Mouse (Mus musculus): ENCODE results near the gene Scn8a.

The Scn8a gene

DNA sequence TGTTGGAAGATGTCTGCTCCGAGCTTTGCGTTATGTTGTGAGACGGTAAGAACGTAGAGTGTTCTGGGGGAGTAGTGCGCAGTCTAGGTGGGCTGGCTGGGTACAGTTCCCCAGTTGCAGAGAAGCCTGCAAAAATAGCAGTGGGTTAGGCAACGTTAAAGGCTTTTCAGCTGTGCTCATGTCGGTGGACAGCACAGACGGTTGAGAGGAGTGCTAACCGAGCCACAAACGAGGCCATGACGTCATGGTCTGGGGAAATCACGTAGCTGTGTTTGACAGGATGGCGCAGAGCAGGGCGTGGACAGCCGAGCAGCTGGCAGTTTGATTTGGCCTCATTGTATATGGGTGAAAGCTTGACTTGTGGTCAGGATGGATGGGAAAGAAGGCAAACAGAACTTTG is 9.4 kb downstream of the Scn8a start:
- in situ Hi-C loops (cut with MboI, MseI), result no loop called here

DNA sequence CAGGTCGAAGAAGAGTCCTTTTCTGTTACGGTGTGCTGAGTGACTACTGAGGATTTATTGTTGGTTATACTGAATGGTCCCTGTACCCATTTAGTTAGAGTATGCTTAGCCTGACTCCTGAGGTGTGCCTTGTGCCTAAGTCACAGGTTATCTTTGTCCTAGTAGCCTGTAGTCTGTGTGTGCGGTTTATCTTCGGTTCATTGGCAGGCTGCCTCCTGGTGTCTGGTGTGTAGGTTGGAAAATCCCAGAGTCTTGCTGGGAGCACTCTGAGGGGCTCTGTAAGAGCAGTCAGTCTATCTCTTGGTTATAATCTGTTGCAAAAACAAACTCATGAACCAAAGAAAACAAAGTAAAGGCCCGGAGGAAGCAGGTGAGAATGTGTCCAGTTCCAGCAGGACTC is 11.7 kb downstream of the Scn8a start:
- in situ Hi-C loops (cut with MboI, MseI), result no loop called here

DNA sequence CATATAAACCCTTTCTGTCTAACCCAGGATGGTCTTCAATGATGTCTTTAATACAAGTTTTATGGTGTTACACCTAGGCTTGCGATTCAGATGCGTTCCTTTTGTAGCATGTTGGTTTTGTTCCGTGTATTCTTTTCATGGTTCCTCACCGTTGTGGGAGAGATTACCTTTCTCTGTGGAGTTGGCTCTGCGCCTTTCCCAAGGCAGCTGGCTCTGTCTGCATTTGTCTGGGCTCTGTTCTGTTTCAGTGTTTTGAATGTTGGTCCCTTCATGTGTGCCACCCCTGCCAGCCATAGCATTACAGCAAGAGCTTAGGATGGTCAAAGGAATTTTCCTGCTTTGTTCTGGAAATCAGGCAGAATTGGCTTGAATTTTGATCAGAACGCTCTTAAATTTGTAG is 14.8 kb downstream of the Scn8a start:
- in situ Hi-C loops (cut with MboI, MseI), result no loop called here

DNA sequence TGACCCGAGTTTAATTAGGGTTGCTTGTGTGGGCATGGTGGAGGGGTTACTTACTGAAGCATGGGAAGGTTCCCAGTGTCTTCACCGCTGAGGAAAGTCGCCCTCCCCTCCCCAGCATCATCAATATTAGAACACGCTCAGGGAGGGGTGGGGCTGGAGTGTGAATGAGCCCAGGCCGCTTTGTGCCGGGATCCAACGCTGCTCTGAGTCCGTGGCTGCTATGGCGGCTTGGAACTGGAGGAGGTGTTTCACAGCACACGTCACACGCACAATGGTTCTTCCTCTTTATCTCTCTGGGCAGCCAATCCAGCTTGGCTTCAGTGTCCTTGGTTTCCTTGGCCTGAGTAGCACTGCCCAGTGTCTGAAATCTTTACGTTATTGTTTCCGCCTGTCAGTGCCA is 22.3 kb downstream of the Scn8a start:
- in situ Hi-C loops (cut with MboI, MseI), result no loop called here

DNA sequence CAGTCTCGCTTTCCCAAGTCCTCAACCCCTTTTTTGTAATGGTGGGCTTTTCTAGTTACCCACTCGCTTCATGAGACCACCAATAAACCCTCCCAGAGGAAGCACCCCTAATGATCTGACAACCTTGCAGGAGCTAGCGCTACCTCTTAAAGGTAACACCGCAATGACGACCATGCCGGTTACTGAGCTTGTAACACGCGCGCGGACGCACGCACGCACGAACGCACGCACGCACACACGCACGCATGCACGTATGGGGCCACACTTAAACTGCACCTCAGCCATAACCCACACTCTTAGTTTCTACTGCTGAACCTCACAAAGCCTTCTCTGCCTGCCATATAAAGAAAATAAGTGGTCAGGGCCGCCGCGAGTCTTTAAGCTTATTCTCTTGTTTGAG is 26.8 kb downstream of the Scn8a start:
- in situ Hi-C loops (cut with MboI, MseI), result no loop called here

DNA sequence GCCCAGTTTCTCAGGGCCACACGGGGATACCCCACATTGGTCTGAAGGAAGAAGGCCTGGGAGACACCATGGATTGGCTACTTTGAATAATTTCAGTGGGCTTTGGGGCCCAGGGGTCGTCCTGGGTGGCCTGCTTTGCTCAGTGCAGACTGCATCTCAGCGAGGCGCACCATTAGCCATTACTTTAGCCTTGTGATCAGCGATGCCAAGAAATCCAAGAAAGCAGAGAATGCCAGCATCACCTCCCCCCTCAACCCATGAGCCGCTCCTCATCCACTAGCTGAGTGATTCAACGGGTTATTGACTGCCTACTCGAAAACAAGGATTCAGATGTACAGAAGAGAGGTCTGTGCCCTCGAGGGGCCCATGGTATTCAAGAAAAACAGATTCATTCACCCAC is 34.2 kb downstream of the Scn8a start:
- in situ Hi-C loops (cut with MboI, MseI), result no loop called here

DNA sequence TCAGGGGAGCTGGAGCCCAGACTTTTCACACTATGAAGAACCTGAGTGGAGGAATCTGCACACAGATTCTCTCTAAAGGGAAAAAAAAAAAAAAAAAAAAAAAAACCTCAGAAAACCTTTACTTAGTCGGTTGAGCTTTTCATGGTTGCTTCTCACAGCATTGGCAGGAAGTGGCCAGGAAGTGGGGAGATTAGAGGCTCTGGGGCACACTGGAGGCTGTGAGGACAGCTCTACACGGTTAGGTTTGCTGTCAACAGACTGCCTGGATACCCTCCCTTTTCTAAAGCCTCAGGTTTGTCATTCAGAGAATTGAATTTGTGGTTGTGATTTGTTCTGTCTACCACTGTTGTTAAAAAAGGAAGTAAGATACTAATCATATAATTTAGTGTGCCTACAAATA is 35.3 kb downstream of the Scn8a start:
- in situ Hi-C loops (cut with MboI, MseI), result no loop called here

DNA sequence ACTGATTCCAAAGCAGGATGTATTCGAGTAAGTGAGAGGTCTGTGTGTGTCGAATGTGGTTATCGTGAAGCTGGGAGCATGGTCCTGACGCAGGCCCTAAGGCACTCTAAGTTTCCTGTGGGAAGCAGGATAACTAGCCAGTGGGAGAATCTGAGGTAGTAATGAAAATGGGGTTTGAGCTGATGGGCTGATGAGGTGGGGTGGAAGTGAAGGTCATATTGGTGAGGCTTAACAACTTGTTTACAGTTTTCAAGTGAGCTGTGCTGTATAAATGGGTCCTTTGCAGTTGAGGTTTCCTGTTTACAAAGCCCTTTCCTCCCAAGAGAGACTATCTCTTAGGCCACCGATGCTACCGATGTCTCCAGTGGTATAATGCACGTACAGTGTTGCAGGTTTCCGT is 36.1 kb downstream of the Scn8a start:
- in situ Hi-C loops (cut with MboI, MseI), result no loop called here

DNA sequence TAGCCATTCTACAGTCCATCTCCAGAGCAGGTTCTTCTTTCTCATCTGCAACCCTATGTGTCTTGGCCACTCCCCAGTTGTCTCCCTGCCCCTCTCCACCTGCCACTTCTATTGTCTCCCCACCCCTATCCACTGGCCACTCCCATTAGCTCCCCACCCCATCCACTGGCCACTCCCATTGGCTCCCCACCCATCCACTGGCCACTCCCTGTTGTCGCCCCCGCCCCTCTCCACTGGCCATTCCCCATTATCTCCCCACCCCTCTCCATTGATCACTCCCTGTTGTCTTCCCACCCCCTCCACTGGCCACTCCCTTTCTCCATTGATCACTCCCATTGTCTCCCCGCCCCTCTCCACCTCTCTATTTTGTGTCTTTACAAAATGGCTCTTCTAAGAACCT is 39.2 kb downstream of the Scn8a start:
- in situ Hi-C loops (cut with MboI, MseI), result no loop called here

DNA sequence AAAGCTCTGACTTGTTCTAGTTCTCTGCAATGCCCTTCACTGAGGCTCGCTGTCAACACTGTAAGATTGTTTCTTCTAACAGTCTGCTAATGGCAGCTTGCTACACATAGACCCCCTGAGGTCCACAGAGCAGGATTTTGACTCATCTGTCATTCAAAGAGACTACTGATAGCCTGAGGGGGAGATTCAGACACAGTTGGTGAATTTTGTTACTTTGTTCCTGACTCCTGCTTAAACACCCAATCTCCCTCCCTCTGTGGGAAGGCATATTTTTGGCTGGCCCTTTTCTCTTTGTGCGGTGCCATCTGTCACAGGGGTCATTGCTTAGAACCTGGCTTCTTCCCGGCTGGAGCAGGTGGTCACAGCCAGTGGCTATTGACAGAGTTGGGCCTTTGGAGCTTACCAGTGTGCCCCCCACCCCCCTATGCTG is 40.1 kb downstream of the Scn8a start:
- in situ Hi-C loops (cut with MboI, MseI), result no loop called here

DNA sequence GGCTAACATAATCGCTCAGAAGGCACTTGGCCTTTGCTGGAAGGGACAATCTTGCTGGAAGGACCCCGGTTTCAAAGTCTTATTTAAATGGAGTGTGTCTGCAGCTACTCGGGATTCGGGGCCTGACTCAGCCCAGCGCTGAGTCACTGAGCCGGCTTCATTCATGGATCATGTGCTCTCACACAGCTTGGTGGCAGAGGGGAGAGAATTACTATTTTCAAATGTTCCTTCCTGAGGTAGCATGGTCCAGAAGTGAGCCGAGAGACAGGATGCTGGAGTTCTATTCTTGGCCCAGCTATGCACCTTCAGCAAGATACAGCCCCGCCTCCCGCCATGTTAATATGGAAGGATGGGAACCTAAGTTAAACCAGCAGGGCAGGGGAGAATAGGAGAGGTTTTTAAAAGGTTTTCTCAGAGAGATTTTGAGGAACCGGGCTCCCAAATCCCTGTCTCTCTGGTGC is 40.8 kb downstream of the Scn8a start:
- in situ Hi-C loops (cut with MboI, MseI), result no loop called here

DNA sequence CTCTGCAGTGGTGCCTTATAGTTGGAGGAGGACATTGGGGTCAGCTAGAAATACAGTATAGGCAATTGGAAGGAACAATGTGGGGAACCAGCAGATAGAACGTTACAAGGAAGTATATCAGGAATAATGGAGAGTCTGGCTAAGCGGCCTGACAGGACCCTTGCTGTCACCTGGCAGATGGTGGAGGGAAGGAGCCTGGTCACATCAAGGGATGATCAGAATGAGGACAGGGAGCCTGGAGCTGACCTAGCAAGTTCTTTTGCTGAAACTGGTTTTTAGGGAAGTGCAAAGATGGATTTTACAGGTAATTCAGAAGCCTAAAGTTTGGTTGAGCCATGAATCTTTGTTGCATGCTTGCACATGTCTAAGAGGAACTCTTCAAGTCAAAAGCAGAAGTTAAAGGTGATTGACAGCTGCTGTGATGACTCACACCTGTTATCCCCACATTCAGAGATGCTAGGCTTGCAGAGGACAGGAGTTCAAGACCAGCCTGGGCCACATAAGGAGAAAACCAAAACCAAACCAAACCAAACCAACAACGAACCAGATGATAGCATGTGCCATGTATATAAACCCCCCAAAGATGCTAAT is 43.1 kb downstream of the Scn8a start:
- in situ Hi-C loops (cut with MboI, MseI), result no loop called here

DNA sequence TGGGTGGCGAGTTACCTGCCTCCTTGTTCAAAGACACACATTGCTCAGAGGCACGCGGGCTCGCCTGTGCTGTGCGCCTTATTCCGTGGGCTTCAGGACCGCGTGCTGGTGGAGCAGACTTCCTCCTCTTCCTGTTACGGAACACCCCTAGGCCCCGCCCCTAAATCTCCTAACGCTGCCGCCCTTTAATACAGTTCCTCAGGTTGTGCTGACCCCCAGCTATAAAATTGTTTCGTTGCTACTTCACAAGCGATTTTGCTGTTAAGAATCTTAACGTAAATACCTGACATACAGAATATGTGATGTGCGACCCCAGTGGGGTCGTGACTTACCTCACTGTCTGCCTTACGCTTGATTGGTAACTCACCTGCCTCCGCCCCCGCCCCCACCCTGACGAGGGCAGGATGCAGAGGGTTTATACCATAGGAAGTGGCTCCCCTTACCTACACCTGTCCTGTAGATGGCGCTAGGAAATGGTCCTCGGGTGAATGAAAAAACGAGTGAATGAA is 45.1 kb downstream of the Scn8a start:
- in situ Hi-C loops (cut with MboI, MseI), result no loop called here

DNA sequence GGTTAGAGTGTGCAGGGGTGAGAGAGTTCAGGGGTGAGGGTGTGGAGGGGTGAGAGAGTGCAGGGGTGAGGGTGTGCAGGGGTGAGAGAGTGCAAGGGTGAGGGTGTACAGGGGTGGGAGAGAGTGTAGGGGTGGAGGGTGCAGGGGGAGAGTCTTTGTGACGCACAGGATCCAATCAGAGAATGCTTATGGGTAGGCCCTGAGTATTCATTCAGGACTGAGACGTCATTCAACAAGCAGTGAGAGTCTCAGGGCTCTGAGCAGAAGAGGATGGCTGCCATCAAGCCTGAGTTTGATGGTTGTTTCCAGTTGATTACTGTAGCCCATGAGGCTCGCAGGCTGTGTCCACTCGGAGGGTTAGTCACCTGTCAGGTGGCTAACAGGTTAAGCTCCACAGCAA is 48.4 kb downstream of the Scn8a start:
- in situ Hi-C loops (cut with MboI, MseI), result no loop called here

DNA sequence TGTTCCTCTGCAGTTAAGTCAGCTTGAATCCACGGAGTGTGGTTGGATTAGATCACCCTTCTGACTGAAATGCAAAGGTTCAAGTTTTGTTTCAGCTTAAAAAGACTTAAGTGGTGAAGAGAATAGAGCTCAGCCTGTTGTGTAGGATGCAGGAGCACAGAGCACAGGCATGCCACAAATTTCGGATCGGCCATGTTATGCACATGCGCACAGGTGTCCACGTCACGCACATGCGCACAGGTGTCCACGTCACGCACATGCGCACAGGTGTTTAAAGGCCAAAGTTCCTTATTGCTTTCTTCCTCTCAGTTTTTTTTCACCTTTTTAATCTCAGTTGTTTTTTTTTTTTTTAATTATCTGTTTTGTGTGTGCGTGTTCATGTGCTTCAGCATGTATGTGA is 52.6 kb downstream of the Scn8a start:
- in situ Hi-C loops (cut with MboI, MseI), result no loop called here

DNA sequence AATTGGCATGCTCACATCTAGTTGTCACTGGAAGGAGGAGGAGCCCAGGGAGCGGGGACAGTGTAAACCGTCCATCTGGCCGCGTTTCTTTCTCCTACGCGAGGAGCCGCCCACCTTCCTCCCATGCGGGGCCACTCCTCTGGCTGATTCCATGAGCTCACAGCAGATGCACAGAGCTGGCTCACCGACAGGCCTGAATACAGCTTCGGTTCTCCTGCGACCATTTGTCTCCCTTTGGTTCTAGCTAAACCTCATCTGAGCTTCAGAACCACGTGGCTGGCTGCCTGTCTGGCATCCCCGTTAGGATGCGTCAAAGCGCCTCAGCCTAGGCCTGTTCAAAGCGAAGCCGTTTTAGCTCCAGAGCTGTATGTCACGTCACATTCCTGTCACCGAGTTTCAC is 53.8 kb downstream of the Scn8a start:
- in situ Hi-C loops (cut with MboI, MseI), result no loop called here

DNA sequence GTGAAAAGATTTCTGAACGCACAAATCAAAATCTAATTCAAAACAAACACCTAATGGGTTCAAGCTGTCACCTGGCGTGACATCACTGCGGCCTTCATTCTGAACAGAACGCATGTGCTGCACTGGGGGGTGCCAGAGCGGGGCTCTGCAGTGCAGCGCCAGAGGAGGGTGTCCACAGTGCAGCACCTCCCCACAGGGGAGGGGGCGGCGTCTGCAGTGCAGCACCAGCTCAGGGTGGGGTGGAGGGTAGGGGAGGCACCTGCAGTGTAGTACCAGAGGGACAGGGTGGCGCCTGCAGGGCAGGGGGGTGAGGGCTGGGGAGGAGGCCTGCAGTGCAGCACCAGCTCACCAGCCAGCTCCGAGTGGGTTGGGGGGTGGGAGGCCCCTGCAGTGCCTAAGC is 55.3 kb downstream of the Scn8a start:
- in situ Hi-C loops (cut with MboI, MseI), result no loop called here

DNA sequence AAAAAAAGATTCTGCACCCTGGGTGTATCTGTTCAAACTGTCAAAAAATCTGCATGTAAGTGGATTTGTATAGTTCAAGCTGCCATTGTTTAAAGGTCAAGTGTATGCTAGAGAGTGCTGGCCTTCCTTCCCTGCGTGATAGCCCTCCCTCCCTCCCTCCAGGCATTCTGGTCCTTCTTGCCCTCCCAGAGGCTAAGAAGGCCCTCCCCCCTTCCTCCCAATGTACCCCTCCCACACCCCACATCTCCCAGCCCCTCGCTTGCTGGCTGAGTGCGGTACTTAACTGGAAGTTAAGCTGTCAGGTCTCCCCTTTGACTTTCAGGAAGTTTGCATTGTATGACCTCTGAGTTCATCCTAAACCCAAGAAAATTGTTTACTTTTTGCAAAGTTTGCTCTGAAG is 60.8 kb downstream of the Scn8a start:
- in situ Hi-C loops (cut with MboI, MseI), result no loop called here

DNA sequence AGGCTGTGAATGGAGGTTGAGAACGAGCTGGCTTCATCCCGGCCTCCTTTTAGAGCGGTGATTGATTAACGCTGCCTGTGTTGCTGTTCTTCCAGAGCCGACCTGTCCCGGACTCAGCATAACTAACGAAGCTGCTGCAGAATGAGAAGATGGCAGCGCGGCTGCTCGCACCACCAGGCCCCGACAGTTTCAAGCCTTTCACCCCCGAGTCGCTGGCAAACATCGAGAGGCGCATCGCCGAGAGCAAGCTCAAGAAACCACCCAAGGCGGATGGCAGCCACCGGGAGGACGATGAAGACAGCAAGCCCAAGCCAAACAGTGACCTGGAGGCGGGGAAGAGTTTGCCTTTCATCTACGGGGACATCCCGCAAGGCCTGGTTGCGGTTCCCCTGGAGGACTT is 66.5 kb downstream of the Scn8a start:
- in situ Hi-C loops (cut with MboI, MseI), result loop anchor here (5.0 kb wide), 1 partner anchor 999 kb away; no protein-coding TSS in a partner anchor

DNA sequence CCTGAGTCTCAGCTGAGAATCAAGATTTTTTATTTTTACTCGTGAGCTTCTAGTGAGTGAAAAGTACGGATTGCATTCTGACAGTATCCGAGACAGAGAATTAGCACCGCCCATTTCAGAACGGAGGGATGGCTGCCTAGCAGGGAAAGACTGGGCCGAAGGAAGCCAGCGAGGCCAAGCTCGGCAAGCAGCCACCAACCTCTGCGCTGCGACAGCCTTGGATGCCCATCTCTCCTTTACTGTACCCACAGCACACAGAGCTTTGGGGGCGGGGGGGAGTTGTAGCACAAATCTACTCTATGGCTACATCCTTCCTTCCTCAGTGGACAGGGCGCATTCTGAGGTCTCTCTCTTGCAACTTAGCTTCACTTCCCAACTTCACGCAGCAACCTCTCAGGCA is 78.7 kb downstream of the Scn8a start:
- in situ Hi-C loops (cut with MboI, MseI), result no loop called here

DNA sequence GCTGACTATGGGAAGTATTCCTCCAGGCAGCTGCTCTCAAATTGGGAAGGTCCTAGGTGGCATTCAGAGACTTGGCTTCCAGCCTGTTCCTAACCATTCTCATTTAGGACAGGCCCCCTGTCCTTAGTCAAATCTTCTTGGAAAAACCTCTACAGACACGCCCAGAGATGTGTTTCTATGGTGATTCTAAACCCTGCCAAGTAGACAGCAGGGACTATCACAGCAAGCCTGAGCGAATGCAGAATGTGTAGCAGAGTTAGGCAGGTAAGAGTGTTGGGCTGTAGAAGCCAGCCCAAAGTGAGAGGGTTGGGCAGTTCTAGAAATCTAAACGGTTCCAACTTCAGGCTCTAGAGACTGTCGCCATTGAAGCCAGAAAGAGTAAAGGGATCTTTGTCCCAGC is 79.5 kb downstream of the Scn8a start:
- in situ Hi-C loops (cut with MboI, MseI), result no loop called here

DNA sequence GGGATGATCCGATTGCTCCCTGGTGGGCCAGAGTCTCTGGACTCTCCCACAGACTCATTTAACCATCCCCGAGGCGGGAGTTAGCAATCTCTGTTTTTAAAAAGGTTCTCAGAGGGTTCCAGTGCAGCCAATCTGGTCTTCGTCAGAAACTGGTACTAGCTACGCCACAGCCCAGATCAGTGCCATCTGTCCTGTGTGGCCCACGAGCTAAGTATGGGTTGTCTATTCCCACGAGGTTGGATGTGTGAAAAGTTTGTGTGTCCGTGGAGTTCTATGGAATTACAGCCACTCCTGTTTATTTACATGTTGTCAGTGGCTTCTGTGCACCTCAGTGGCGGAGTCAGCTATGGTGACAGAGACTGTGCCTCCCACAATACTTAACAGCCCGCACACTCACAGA is 81.8 kb downstream of the Scn8a start:
- in situ Hi-C loops (cut with MboI, MseI), result no loop called here

DNA sequence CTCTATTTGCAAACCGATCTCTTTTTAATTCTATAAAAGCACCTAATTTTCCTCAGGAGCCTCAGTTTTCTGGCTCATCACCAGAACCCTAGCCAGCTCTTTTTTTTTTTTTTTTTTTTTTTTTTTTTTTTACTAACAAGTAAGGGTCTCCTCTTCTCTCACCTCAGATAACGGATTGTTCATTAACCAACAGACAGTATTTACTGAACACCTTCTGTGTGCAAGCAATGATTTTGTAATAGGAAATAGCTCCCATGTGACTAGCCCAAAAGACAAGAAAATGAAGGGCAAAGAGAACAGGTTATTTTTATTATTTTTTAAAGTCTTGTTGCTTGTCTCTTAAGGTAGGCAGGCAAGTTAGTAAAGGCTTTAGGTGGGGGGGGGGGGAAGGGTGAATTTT is 82.6 kb downstream of the Scn8a start:
- in situ Hi-C loops (cut with MboI, MseI), result no loop called here

DNA sequence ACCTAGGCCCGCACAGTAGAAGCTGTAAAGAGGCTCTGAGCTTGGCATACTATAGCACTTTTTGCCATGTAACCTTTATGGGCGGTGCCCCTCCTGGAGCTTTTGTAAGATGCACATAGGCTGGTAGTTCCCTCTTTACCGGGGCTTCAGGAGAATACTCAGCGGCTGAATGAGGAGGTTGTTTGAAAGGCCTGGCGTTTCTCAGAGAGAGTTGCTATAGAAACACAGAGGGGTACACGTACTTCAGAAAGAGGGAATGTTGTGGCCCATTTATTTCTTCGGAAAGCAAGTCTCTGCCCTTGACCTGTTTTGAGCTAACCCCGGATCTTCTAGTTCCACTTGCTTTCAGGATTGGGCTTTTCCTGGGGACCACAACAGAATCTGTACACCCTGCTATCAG is 83.2 kb downstream of the Scn8a start:
- in situ Hi-C loops (cut with MboI, MseI), result no loop called here

Measured in T-helper 1 cell (primary cell).